In genomic region chr13:28768717-28769426, GRCm38 (mm10) we compare ENCODE assay signal across 11 mouse cellular contexts.
A peak's percentile ranks its signal among the peaks of the same experiment; 100 is the strongest.
DNase-seq lines count a peak whose midpoint lies in the region; ATAC-seq and TF ChIP-seq lines count a peak whose summit lies in the region.
"Had no signal": no experiment of that assay in that cellular context is flagged by ENCODE, and none has a peak within 500 bp of the region (broad histone marks: within the 10 kb centered on the region; RNA-seq: fewer than 3 reads in every experiment).

No protein-coding gene starts in this region.

- no peak for TF ChIP-seq POLR2A in limb, embryonic 14.5 days (IDR thresholded peaks at IDR 0.05; ENCODE audit: borderline replicate concordance, extremely low read depth, insufficient read depth, insufficient read length)

- no peak overlapping the region for H3K4me3 ChIP-seq in forebrain, postnatal 0 days (ENCODE audit: low read depth, low read length)
- H3K4me3 ChIP-seq in limb, embryonic 14.5 days (replicated peaks; ENCODE audit: low read length): no peak overlapping the region

- H3K4me1 ChIP-seq in forebrain, postnatal 0 days (ENCODE audit: insufficient read depth): peaks cover 24% of the 10 kb centered on the region
- peaks cover 30% of the 10 kb centered on the region for H3K4me1 ChIP-seq in limb, embryonic 14.5 days (ENCODE audit: control insufficient read depth, insufficient read depth, low read length)

- WGBS in forebrain, postnatal 0 days: 24% methylated on average over 14 of the region's 14 CpGs
- 18% methylated on average over 14 of the region's 14 CpGs for WGBS in limb, embryonic 14.5 days

- DNase-seq in embryo, embryonic 10 days (ENCODE audit: low spot score): peak; percentile 46
- DNase-seq in embryo, embryonic 9.5 days (ENCODE audit: extremely low spot score): no peak
- DNase-seq in NIH3T3 (ENCODE audit: low read depth) (peak; percentile 88), liver (no peak)
- DNase-seq in forebrain, postnatal 0 days: no peak
- peak; percentile 70 for DNase-seq in limb, embryonic 14.5 days (ENCODE audit: low spot score)
- DNase-seq in spleen, adult 18-20 months: no peak
- DNase-seq: cerebellum, adult 8-10 months; right cerebral cortex, postnatal 4 days had no signal

- no peaks in the 10 kb centered on the region for H3K9me3 ChIP-seq in forebrain, postnatal 0 days (ENCODE audit: low read length)
- H3K9me3 ChIP-seq in limb, embryonic 14.5 days (ENCODE audit: control insufficient read depth, low read length): no peaks in the 10 kb centered on the region

- H3K27me3 ChIP-seq in forebrain, postnatal 0 days (ENCODE audit: insufficient read depth, low read length): no peaks in the 10 kb centered on the region
- no peaks in the 10 kb centered on the region for H3K27me3 ChIP-seq in limb, embryonic 14.5 days (ENCODE audit: control insufficient read depth, insufficient read depth, low read length)

- ATAC-seq in forebrain, postnatal 0 days: peak; percentile 38; the same call in 1 of the 2 replicates
- 0 out of 2 replicates have a peak, but pooled peaks have one; percentile 21 for ATAC-seq in limb, embryonic 14.5 days (ENCODE audit: low FRiP score, low read depth)
- no peak for ATAC-seq in inflammation-experienced regulatory T-cells, adult 6 months

- H3K4me2 ChIP-seq in forebrain, postnatal 0 days (ENCODE audit: low read depth): peak overlapping the region; percentile 8; the same call in 1 of the 2 replicates
- no peak overlapping the region for H3K4me2 ChIP-seq in limb, embryonic 14.5 days (replicated peaks; ENCODE audit: low read depth, low read length, severe bottlenecking)

- no peak for TF ChIP-seq CTCF in forebrain, postnatal 0 days (IDR thresholded peaks at IDR 0.05; ENCODE audit: low read depth)

- peak overlapping the region; percentile 2; the same call in 1 of the 2 replicates for H3K9ac ChIP-seq in forebrain, postnatal 0 days
- no peak overlapping the region for H3K9ac ChIP-seq in limb, embryonic 14.5 days (ENCODE audit: low read depth, low read length, severe bottlenecking)

- peak overlapping the region; percentile 45; the same call in 1 of the 2 replicates for H3K27ac ChIP-seq in forebrain, postnatal 0 days (ENCODE audit: low read depth, low read length)
- no peak overlapping the region for H3K27ac ChIP-seq in limb, embryonic 14.5 days (replicated peaks; ENCODE audit: low read depth, low read length)
- H3K27ac ChIP-seq: macrophage had no signal

- H3K36me3 ChIP-seq in forebrain, postnatal 0 days (ENCODE audit: insufficient read depth): no peaks in the 10 kb centered on the region
- no peaks in the 10 kb centered on the region for H3K36me3 ChIP-seq in limb, embryonic 14.5 days (ENCODE audit: control insufficient read depth, insufficient read depth, low read length)

Comparison
In these comparisons a context has a peak if more than half of its experiments do, and no peak if none do; other contexts are left out.
1. DNase-seq: peak in embryo, embryonic 10 days (single experiment), NIH3T3 (single experiment) and limb, embryonic 14.5 days (single experiment); none in embryo, embryonic 9.5 days (single experiment), forebrain, postnatal 0 days (single experiment), liver (single experiment) and spleen, adult 18-20 months (0 of 2).